Mouse (Mus musculus) layer of hippocampus, adult 8-10 months (tissue): ENCODE results near the gene Ypel3. TPM values are rescaled to one million over a fixed set of nuclear protein-coding genes. Genes with fewer than 3 reads are reported as not detected.

ENCODE experiments used
- DNase-seq, 2 experiments: peaks; one replicate each; pipeline ENCODE4 v3.0.0; 2022; ENCODE audit warnings: low spot score in 2 of 2
- total RNA-seq, 4 experiments: library from RNA; stranded (reverse); gene quantifications; 2 replicates each; pipeline ENCODE4 v1.2.4; 2022

Gene Ypel3
- total RNA-seq, 4 experiments from 2014 or later: 236 to 283 (median 255) TPM

DNA sequence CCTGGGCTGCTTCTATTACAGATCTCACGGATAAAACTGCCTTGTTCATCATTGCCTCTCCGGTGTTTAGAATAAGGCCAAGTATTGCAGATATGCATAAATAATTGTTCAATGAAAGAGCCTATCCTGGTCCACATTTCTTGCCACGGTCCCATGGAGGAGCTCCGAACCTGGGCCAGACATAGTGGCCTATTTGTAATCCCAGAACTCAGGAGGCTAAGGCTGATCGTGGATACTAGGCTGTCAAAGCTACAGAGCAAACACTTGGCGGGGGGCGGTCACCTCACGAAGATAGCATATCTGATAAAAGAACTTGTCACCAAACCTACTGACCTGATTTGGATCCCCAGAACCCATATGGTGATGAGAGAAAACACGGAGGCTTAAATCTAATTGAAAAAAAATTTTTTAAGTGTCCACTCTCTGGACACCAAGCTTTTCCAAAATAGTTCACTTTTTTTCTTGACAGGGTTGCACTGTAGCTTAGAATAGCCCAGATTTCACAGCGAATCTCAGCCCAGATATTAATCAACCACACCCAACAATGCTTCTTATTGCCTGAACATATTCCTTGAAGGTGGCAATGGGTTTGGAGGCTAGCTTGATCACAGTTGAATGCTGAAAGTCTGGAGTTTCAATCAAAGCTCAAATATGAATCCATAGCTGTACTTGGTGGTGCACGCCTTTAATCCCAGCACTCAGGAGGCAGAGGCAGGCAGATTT is 16.1 kb downstream of the Ypel3 start:
- no peak for DNase-seq

DNA sequence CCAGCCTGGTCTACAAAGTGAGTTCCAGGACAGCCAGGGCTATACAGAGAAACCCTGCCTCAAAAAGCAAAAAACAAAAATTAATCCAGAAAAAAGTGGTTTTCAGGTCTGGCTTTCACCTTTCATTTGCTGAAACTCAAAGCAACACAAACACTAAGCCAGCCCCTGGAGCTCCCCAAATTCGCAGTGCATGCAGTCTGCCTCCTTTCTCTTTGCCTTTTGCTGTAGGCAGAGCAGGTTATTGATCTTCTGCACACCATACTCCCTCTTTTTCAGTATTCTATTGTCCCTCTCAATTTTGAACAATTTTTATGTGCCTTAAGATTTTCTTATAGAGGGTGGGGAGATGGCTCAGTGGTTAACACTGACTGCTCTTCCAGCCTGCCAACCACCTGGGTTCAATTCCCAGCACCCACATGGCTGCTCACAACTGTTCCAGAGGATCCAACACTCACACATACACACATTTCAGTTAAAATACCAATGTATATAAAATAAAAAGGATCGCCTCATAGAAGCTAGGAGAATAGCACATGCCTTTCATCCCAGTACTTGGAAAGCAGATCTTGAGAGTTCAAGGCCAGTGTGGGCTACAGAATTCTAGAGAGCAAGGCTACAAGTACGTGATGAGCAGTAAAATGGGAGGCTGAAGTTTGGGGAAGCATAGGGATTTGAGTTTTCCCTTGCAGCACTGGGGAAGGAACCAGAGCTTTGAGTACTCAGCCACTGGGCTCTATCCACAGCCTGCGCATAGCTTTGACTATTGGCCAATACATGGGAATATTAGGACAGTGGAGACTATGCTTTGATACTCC is 16.9 kb downstream of the Ypel3 start:
- DNase-seq: no peak

DNA sequence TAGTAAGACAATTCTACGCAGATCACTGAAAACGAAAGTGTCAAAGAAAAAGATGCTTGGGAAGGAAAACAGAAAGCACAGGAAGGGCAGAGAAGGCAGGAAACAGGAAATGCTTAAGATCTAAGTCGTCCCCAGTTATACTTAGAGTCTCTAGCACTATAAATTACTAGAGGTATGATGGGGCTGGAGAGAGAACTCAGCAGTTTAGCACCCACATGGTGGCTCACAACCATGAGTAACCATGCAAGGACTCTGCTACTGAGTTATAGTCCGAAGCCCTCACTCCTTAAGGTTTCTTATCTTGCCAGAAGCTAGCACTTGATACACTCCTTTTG is 17.5 kb downstream of the Ypel3 start:
- no peak for DNase-seq

DNA sequence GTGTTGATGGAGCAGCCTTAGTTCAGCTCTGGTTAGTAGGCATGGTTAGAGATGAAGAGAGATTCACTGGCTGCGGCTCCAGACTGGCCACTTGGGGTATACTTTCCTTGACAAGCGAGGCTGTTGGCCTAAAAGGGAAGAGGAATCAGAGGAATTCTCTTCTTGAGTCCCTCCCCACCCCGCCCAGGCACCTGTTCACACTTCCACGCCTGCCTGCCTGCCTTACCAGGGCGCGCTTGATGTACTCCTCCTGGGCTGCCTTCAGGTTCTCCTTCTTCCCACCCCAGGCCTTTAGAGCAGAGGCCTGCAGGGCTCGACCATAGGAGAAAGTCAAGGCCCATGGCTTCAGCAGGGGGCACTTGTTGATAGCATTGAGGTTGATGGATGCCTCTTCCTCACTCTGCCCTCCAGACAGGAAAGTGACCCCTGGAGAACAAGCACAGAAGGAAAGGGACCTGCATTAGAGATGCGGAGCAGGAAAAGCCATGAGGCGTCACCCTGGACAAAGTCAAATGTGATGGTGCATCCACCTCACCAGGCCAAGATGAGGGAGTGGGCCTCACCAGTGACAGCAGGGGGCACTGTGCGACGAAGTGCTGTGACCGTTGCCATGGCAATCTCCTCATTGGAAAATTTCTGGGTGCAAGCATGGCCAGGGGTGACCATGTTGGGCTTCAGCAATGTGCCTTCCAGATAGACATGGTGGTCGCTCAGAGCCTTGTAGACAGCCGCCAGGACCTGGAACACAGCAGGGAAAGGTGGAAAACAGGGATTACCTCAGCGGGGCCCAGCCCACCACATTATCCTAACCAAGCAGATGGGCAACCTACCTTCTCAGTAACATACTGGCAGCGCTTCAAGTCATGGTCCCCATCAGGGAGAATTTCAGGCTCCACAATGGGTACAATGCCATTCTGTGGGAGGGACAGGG is 18.9 kb downstream of the Ypel3 start:
- no peak for DNase-seq

DNA sequence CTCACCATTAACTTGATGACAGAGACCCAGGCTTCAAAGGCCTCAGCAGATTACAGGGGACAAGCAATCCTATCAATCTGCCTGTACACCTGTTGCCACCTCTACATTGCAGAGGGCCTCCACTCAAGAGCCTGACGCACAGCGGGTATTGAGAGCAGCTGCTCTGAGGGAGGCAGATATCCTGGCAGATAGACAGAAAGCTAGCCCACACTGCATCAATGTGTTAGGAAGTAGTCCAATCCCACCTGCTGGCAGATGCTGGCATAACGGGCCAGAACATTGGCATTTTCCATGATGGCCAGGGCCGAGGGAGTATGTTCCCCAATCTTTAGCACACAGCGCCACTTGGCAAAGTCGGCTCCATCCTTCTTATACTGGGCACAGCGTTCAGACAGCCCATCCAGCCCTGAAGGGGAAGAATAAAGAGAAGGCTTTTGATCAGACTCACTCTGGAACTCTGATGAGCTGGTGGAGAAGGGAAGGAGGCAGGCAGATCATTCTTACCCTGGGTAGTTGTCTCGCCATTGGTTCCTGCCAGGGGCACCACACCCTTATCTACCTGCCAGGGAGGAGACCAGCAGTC is 19.7 kb downstream of the Ypel3 start:
- peak; percentile 77 for DNase-seq

DNA sequence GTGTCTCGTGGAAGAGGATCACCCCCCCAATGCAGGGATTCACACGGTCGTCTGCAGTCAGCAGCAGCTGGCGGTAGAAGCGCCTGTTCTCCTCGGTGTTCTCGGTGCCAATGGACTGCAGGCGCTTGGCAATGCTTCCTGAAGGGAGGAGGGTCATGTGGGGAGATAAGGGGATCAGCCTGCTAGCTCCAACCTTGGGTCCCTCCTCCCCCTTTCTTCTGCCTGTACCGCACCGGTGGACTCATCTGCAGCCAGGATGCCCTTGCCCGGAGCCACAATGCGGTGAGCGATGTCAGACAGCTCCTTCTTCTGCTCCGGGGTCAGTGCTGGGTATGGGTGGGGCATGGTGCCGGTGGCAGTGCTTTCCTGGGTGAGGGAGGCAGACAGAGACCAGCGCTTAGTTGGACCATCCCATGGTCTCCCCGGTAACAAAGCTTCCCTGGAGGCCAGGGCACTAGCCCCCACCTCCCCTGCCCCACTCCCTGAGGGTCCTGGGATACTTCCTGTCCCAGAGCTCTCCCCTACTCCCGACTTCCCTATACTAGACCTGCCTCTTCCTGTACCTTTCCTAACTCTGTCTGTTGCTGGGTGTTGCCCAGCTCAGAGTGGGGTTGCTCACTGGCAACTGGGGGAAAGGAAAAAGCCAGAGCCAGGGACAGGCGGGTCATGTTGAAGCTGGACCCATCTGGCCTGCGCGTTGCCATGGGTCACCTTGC is 20.8 kb downstream of the Ypel3 start, which contains the start of gene Fam57b:
Gene Fam57b, plus strand, starts transcription at position 258 of the 716 bp plus-strand sequence.
- no peak for DNase-seq

DNA sequence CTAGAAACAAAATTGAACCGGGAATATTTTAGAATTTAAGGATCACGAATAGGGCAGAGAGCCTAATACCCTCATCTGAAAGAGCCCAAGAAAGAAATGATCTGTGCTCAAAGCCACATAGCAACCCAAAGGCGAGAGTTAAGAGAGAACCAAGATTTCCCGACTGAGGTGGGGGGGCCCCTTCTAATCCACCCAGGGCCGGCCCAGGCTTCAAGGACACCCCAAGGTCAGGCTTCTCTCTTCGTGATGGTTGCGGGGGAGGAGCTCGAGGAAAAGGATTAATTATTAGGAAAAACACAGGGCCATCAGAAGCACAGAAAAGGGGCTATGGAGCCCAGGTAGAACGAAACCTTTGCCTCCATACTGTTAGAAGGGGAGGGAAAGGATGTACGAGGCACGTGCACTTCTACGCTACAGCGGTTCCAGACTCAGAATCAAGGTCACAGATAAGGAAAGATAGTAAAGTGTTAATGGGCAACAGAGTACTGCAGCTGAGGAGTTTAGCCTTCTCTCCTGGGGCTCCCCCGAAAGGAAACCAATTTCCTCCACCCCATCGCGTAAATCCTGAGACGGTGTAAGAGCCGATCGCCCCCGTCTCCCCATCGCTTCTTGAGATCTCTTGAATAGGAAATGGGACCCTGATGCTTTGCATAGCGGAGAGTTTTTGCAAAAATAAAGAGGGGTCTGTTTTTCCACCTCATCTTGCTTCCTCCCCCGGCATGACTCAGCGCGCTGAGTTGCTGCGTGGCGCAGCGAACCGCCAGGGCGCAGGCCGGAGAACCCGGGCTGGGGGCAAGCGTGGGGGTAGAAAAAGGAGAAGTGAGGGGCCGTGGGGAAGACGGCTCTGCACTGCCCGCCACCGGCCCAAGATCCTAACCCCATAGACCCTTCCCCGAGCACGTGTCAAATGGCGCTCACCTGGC is 21.6 kb downstream of the Ypel3 start:
- no peak for DNase-seq

DNA sequence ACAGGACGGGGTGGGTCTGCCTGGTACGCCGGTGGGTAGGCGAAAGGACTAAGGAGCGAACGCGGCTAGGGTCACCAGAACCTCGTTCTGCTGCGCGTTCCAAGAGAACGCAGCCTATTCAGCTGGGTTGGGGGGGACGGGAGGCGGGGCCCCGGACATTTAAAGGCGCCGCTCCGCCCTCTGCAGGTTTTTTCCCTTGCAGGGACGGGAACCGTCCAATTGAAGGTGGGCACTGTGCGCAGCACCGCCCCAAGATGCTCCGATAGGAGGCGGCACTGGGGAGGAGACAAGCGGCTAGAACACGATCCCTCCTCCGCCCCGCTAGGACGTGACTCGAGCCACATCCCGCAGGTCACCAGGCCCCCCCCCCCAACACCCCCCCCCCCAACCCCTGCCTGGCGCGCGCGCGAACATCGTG is 22.3 kb downstream of the Ypel3 start:
- peak; percentile 97 to 98 for DNase-seq

DNA sequence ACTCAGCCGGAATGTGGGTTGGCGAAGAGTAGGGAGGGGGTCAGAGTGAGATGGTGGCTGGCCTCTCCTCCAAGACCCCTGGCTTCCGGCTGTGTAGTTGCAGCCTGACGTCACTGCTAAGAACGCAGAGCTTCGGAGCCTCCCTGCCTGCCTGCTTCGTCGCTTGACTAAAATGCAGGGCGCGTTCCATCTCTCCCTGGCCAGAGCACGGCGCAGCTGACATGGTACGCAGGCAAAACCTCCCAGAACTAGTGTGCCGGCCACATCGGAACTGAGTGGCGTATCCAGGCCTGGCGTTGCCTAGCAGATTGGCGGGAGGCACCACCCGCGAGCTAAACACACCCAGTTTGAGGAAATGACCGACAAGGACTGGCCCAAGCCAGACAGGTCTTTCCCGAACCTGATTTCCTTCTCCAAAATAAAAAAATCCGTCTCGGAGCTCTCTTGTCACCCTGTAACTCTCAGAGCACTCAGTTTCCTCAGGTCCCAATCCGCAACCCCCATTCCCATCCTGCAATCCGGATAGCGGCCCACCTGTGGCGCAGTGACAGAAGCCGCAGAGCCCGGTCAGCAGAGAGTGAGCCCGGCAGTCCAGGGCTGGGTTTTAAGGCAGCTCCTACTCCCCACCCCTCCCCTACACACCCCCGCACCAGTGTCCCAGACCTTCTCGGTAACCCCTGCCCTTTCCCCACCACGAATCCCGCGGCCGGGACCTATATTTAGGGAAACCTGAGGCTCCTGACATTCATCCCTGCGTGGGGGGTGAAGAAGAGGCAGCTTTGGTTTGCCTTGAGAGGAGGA is 22.9 kb downstream of the Ypel3 start:
- DNase-seq: peak in 1 of 2 experiments; percentile 87

DNA sequence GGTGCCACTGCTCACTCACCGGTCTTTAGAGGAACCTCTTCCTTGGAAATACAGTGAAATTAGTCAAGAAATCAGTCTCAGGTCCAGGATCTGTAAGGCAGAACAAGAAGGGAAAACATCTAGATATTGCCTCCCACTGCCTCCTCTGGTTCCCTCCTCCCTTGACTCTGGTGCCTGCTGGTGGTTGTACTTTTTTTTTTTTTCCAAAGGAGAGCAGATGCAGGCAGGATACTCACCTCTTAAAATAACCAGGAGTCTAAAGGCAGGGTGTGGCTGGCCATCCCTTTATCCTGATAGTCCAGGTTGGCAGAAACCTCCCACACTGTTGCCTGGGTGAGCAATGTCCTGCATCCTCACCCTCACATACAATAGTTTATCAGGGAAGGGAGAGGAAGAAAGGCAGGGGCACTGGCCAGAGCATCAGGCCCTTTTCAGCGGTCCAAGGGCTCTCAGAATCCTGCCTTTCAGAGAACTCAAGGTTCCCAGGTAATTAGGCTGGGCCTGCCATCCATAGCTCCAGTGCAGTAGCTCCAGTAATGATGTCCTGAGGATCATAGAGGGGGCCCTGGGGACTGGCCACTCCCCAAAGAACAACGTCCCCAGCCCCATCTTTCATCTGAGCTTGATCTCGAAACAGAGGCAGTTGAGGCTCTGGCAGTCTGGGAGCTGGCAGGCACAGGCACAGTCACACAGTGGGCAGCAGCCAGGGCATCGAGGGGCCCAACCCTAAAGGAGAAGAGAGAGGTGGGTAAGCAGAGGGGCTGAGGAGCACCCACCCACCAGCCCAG is 23.7 kb downstream of the Ypel3 start:
- DNase-seq: no peak

DNA sequence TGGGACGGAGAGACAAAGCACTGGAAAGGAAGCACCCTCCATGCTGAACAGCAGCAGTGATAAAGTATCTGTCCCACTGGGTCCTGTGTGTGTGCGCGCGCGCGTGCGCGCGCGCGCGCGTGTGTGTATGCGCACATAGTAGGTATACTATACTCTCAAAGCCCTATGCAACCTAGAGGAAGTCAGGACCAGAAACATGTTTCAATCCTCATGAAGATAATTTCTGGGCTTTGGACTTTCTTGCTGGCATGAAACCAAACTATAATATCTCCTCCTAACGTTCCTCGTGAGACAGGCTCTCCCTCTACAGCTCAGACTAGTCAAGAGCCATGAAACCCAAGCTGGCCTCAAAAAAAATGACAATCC is 24.3 kb downstream of the Ypel3 start:
- no peak for DNase-seq

DNA sequence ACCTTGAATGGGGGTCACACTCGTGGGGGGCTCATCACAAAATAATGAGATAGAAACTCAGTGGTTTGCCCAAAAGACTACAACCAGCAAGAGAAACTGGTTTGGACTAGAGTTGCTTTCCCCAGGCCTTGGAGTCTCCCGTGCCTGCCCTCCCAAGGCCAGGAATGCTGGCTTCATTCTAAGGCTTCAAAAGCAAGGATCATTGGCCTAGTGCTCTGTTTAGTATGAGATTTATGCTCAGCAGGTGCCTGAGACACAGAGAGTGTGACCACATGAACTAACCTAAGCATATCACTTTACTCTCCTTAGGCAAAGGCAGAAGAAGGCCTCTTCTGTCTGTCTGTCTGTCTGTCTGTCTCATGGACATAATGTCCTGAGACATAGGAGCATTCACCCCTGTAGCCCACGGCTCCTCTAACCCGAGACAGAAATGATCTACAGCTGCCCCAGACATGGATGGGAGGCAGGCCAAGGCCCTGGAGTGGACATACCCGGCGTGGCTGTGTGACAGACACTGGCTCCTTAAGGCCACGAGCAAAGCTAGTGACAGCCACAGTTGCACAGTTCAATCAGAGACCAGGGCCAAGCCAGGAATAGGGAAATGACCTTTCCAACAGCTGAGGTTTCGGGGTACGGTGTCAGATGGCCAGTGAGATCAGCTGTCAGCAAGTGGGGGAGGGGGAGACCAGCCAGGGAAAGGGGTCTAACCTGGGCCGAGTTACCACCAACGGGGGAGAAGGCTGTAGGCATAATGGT is 25.6 kb downstream of the Ypel3 start:
- DNase-seq: no peak

DNA sequence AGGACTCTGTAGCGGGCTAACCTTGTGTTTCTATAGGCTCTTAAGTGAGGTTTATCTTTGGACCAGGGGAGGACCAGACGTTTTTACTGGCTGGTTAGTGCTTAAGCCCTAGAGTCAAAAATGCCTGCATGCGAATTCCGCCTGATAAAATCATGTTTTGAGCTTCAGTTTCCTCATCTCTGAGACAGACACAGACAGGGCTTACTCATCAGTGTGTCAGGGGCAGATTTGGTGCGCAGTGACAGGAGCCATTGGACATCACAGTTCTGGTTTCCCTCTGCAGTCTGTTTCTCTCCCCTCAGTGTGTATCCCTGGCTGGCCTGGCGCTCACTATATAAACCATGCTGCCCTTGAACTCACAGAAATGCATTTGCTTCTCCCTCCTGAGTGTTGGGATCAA is 26.4 kb downstream of the Ypel3 start:
- no peak for DNase-seq

DNA sequence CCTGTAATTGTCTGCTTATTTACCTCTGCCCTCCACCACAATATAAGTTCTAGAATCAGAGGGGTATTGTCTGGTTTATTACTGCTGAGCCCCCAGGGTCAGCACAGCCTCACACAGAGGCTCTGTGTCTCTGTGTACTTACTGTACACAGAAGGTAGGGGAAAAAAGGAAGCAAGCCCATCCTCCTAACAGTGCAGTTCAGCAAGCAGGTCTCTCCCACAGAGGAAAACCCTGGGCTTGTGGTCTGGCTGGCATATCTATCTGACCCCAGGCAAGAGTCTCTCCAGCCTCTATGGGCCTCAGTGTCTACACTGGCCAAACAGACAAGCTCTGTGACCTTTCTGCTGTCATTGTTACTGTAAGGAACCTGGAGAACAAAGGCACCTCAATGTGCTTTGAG is 27.0 kb downstream of the Ypel3 start:
- DNase-seq: no peak

DNA sequence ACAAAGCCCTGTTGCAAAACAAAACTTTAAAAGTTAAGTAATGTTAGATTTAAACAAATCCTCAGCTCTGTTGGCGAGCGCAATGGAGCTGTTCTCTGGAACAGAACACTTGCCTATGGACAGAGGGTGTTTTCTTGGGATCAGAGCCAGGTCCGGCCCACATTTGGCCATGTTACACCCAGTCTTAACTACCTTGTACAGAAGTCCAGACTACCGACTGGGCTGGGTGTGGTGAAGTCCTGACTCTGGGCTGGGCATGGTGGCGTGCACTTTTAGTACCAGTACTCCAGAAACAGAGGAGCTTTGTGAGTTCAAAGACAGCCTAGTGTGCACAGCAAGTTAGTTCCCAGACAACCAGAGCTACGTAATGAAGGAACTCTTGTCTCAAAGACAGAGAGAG is 30.2 kb downstream of the Ypel3 start:
- DNase-seq: no peak

DNA sequence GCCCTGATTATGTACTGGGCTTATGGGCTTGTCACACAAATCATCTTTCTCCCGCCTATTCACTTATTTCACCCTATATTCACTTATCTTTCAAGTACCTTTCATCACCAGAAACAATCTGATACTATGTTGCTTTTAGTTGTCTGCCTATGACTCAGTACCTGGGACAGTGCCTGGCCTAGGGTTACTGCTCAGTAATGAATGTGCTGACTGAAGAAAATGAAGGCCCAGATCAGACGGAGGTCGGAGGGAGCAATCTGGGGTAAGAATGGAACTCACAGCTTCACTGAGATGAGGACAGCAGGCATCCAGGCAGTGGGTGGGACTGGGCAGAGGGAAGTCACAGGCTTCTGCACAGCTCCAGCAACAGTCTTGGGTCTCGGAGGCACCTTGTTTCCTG is 30.6 kb downstream of the Ypel3 start:
- no peak for DNase-seq

DNA sequence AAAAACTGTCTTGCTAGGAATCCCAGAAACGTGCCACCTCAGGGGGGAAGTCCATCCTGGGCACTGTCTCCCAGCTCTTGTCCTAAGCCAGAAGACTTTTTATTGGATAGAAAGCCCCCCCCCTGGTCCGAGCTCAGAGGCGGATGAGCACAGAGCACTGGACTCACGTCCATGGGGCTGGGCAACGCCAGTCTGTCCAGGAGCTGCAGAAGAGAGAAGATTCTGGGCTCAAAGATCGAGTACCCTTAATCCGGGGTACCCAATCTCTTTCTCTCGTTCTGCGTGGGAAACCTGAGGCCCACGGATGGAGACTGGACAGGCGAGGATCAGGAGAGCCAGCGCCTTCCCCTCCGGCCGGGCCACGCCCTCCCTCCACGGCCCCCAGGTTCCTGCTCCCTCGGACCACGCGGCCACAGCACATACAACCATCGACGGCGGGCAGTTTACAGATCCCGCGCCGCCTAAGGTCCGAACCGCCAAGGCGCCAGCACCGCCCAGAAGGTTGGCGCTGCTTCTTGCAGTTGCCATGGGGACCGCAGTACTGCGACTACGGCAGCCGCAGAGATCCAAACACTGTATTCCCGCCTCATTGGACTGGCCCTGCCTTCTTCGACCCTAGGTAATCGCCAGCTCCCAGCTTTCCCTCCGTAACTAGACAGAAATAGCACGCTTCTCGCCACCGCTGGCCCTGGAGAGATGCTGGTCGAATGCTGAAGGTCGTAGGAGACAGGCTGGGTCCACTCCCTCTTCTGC is 32.1 kb downstream of the Ypel3 start:
- peak; percentile 88 to 93 for DNase-seq
